Mouse (Mus musculus) cerebellum, adult 11-12 months (tissue): ENCODE measurements around the gene Cdyl2.

Source experiments
- DNase-seq: peaks from one replicate; pipeline ENCODE4 v3.0.0; 2022

Cdyl2 gene

DNA sequence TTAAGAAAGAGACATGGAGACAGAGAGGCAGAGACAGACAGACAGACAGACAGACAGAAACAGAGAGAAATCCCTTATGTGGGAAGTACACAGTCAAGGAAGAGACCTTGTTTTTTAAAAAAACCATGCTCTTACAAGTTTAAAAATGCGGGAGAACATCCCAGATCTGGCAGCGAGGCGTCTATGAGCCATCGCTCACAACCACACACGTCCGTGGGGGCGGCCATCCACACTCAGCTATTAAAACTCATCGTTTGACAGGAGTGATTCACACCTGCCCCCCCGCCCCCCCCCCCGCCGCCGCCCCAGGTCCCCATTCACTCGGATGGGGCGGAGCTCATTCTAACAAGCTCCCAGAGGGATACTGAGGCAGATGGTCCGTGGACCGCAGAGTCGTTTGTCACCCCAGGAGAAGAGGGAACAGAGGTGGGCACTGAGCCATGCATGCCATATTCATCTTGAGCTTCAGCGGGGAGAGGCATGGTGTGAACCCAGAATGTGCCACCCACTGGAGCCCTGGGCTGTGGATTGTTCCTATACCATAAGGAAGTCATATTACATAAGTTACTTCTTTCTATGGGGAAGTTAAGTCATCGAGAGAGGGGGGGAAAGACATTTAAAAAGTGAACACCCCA, 113.0 kb downstream of the Cdyl2 start:
- DNase-seq: no peak

GRCm38 (mm10) chr8:116619221-116619620, 113.6 kb downstream of the Cdyl2 start:
- DNase-seq: no peak

DNA sequence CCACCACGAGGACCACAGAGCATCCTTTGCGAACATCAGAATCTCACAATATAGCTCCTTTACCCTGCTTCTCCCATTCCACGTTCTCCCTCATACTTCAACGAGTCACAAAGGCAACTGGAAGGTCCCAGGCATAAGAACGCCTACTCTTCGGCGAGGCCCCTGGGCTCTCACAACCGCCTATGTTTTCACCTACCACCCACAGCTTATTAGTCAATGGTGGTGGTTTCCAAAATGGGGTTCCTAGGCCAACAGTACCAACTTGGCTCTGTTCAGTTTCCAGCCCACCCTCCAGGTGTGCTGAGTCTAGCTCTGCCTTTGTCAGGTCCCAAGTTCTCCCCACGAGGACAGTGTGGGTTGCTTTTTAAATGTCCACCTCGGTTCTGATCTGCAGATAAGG, 114.0 kb downstream of the Cdyl2 start:
- DNase-seq: no peak

GRCm38 (mm10) chr8:116617891-116618290, 114.9 kb downstream of the Cdyl2 start:
- no peak for DNase-seq

DNA sequence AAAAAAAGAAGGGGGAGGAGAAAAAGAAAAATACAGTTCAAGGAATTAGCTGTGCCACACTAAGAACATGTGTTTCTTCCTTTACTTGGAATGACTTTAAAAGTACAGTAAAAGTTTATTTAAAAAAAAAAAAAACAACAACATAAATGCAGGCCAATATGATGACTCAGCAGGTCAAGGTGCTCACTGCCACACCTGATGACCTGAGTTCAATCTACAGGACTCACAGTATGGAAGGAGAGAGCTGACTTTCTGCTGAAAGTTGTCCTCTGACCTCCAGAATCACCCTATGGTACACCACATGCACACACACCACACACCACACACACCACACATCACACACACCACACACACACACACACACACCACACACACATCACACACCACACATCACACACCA, 116.4 kb downstream of the Cdyl2 start:
- no peak for DNase-seq

DNA sequence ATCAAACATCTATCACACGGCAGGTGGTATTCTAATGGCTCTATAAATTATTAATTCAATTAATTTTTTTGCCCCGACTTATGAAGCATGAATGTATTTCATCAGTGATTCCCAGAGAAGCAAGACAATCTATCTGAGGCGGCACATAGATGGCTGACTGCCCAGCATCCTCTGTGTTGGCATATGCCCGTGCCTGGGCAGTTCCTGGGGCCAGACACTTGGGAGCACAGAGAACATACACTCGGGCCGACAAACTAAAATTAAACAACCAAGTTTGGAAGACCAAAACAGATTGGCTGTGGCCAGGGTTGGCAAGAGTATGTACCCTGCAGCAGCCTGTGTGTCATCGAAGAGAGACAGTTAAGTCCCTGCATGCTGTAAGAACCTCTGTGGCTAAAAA, 117.9 kb downstream of the Cdyl2 start:
- peak; percentile 92 for DNase-seq

GRCm38 (mm10) chr8:116606171-116606570, 126.6 kb downstream of the Cdyl2 start:
- DNase-seq: no peak

DNA sequence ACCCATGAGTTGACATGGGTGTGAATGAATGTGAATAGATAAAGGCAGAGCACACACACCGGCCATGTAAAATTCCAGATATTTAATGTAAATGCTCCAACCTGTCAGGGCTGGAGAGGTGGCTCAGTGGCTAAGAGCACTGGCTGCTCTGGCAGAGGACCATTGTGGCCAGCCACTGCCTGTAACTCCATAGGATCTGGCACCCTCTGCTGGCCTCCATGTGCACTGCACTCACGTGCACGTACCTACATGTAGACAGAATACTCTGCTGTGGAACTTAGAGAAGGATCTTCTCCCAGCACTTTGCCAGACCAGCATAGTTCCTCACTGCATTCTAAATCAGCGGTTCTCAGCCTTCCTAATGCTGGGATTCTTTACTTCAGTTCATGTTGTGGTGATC, 130.0 kb downstream of the Cdyl2 start:
- DNase-seq: no peak

DNA sequence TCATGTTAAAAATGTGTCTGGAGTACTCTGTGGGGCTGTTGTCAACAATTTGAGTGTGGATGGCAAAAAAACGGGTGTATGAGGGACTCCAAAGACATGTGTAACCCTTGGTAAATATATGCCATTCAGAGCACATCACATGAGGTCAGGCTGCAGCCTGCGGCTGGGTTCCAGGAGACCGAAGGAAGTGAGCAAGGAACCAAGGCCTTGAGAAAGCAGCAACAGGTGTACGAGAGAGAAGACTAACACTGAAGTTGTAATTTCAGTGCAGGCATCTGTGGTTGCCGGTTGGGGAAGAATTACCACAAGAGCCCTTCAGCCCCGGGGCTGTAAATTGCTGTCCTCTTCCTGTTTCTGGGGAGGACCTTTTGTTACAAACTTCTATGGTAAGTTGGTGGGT, 133.1 kb downstream of the Cdyl2 start:
- no peak for DNase-seq

DNA sequence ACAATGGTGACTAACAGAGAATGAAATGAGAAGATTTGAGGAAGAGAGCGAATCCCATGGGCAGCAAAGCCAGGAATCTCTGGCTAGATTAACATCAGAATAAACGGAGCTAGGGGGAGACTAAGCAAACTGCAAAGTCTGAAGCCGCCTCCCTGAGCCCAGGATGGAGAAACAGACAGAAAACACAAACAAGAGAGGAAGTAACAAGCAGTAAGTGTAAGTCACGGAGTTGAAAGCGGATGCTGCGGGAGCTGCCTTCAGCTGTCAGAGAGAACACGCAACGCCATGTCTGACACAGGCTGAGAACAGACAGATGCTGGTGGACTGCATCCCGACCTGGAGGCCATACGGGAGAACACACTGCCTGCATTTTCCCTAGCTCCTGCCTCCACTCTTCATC, 141.6 kb downstream of the Cdyl2 start:
- no peak for DNase-seq

DNA sequence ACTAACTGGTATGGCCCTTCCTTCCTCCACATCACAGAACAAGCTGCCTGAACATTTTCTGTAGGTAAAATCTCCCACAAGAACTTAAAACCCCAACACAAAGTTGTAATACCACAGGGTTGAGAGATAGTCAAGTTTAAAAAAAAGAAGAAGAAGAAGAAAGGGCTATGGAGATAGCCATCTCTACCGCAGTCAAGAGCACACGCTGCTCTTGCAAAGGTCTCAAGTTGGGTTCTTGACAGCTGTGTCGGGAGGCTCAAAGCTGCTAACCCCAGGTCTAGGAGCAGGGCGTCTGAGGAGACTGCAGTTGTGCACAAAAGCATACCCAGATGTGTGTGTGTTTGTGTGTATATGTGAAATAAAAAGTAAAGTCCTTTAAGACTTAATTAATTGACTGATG, 142.2 kb downstream of the Cdyl2 start:
- no peak for DNase-seq

DNA sequence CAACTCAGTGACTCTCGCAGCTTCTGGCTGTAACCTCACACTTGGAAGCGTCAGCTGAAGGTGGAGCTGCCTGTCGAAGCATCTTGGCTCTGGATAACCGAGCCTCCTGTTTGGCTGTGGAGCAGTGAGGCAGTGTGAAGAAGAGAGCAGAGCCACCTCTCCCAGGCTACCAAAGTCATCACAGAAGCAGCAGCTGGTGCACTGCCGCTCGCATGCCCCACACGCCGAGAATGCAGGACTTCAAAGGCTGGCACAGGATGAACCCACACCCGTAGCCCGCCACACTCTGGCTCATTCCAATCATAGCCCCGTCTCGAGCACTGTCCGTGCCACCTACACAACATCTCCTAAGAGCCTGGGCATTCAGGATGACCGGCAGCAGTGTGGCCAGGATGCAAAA, 142.7 kb downstream of the Cdyl2 start:
- peak; percentile 32 for DNase-seq

GRCm38 (mm10) chr8:116587616-116588468, 144.9 kb downstream of the Cdyl2 start:
- no peak for DNase-seq

DNA sequence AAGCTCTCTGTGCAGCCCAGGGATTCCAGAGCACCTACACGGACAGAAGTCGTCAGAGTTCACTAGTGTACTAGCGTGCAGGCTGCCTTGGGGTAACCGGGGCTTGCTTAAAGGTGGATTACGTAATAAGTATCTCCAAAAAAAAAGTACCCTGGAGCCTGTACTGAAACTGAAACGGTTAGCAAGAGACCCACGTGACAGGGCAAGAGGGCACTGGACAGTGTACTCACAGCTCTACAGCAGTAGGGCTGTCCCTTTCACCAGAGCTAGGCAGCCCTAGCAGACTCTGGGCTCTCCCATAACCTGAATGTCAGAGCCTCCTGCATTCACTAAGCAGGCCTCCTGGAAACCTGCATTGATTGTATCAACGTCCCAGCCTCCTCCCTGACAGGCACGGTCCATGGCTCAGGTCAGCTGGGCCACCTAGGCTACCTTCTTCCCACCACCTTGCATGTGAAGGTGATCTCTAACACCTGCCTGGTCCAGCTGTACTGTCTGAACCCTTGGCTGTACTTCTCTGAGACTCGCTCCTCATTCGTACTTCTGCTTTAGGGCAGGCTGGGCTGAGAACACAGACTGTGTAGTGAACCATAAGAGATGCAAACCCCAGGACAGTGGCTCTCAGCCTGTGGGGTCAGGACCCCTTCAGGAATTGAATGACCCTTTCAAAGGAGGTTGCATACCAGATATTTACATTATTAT, 151.3 kb downstream of the Cdyl2 start:
- no peak for DNase-seq

DNA sequence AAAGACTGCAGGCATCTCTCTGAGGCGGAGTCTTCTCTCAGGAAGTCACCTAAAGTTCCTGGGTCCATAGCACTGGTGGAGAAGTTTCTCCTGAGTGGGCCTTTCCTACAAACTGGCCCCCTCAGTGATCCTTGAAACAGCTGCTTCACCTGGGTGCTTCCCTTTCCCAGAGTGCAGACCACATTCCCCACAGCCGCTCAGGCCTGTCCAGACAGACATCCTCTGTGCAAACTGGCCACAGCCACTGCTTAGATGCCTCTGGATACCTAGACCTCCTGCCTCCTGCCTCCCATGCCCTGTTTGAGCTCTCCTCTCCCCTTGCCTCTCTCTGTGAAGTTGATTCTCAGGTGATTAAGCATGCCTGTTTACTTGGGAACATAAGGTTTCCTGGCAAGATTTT, 156.1 kb downstream of the Cdyl2 start:
- DNase-seq: no peak

DNA sequence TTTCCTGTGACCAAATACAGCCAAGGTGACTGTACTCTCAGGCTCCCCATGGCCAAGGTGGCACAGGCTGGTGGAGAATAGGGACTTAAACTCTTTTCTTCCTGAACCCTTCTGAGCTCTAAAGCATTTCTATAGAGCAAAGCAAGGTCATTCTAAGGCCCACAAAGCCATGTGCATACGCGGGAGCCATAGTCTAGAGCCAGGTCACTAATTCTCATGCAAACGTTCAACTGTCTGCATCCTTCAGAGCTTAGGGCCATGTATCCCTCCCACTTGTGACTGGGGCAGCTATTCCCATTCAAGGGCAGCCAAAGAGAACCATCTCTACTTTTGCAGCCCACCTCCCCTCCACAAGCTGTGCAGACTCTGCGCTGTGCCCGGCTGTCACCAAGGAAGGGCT, 159.7 kb downstream of the Cdyl2 start:
- DNase-seq: no peak

- no peak for DNase-seq
These were observed 180.0 kb downstream of the Cdyl2 start for GRCm38 (mm10) chr8:116552778-116553177.

DNA sequence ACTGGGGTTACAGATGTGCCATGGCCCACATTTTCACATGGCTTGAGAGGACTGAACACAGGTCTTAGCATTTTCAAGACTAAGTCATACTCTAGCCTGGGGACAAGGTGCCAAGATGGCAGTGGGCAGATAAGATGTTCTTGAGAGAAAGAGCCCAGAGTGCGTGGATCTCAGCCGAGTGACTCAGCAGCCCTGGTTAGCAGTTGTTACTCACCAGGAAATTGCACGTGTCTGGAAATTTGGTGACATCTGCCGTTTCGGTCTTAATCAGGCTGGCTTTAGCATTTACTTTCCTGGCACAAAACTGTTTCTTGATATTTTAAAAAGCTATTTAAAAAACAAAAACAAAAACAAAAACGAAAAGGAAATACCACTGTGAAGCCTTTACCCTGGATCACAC, 180.5 kb downstream of the Cdyl2 start:
- no peak for DNase-seq

GRCm38 (mm10) chr8:116543366-116543765, 189.4 kb downstream of the Cdyl2 start:
- DNase-seq: no peak

- peak; percentile 93 for DNase-seq
These were observed 189.9 kb downstream of the Cdyl2 start for GRCm38 (mm10) chr8:116542842-116543241.

GRCm38 (mm10) chr8:116540136-116540535, 192.7 kb downstream of the Cdyl2 start:
- no peak for DNase-seq

- no peak for DNase-seq
These were observed 194.0 kb downstream of the Cdyl2 start for GRCm38 (mm10) chr8:116538763-116539162.

DNA sequence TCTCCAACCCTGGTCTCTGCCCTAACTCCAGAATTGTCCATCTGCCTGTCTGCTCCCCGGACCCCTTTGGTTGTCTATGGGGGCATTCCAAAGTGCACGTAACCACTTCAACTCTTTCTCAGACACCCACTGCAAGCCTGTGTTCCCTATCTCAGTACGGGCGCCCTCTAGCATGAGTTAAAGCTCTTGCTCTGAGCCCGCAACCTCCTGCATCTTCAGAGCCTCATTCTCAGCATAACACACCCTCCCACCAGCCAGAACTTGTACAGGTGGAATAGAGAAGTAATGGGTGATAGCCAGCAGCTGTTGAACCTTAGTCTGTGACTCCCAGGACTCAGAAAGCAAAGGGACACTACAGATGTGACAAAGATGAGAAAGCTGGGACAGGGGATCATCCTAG, 196.0 kb downstream of the Cdyl2 start:
- DNase-seq: no peak

GRCm38 (mm10) chr8:116533081-116533480, 199.7 kb downstream of the Cdyl2 start:
- no peak for DNase-seq
